Mouse (Mus musculus): ENCODE results near the gene Fam189a2. TPM values are rescaled to one million over a fixed set of nuclear protein-coding genes. Genes with fewer than 3 reads are reported as not detected.

Fam189a2 gene
- polyA plus RNA-seq, 1 experiment, result 7.7 TPM

GRCm38 (mm10) chr19:23941422-23941949 is 89.3 kb downstream of the Fam189a2 start:
- TF ChIP-seq CTCF (conservative IDR thresholded peaks at IDR 0.05; ENCODE audit: insufficient read depth, insufficient read length, low read depth, low read length) (no peak), POLR2A (IDR thresholded peaks at IDR 0.05; ENCODE audit: low read depth, low read length) (no peak)
- no peak overlapping the region for H3K27ac ChIP-seq (ENCODE audit: insufficient read depth, low read depth, low read length)
- H3K4me3 ChIP-seq (ENCODE audit: insufficient read depth, low read depth, low read length), result no peak overlapping the region
- no peaks in the 10 kb centered on the region for H3K27me3 ChIP-seq (replicated peaks; ENCODE audit: control insufficient read depth, insufficient read depth, low read length)
- no peak for DNase-seq
- no peaks in the 10 kb centered on the region for H3K4me1 ChIP-seq (ENCODE audit: control insufficient read depth, insufficient read depth, low read length)
- no peaks in the 10 kb centered on the region for H3K36me3 ChIP-seq (ENCODE audit: control insufficient read depth, insufficient read depth, low read length)
- WGBS, result 73% methylated on average over 12 of the region's 12 CpGs

- WGBS, result 77% methylated on average over 5 of the region's 5 CpGs
- DNase-seq, result no peak
- no peaks in the 10 kb centered on the region for H3K27me3 ChIP-seq (replicated peaks; ENCODE audit: control insufficient read depth, insufficient read depth, low read length)
- H3K4me1 ChIP-seq (ENCODE audit: control insufficient read depth, insufficient read depth, low read length), result no peaks in the 10 kb centered on the region
- H3K27ac ChIP-seq (ENCODE audit: insufficient read depth, low read depth, low read length), result no peak overlapping the region
- H3K36me3 ChIP-seq (ENCODE audit: control insufficient read depth, insufficient read depth, low read length), result no peaks in the 10 kb centered on the region
- TF ChIP-seq CTCF (conservative IDR thresholded peaks at IDR 0.05; ENCODE audit: insufficient read depth, insufficient read length, low read depth, low read length) (no peak), POLR2A (IDR thresholded peaks at IDR 0.05; ENCODE audit: low read depth, low read length) (no peak)
- no peak overlapping the region for H3K4me3 ChIP-seq (ENCODE audit: insufficient read depth, low read depth, low read length)
Observed at GRCm38 (mm10) chr19:23930826-23931225, 100.0 kb downstream of the Fam189a2 start.

GRCm38 (mm10) chr19:23925541-23925940 is 105.3 kb downstream of the Fam189a2 start:
- H3K4me1 ChIP-seq (ENCODE audit: control insufficient read depth, insufficient read depth, low read length), result no peaks in the 10 kb centered on the region
- no peak overlapping the region for H3K27ac ChIP-seq (ENCODE audit: insufficient read depth, low read depth, low read length)
- TF ChIP-seq POLR2A (IDR thresholded peaks at IDR 0.05; ENCODE audit: low read depth, low read length) (no peak), CTCF (conservative IDR thresholded peaks at IDR 0.05; ENCODE audit: insufficient read depth, insufficient read length, low read depth, low read length) (no peak)
- H3K27me3 ChIP-seq (replicated peaks; ENCODE audit: control insufficient read depth, insufficient read depth, low read length), result no peaks in the 10 kb centered on the region
- H3K36me3 ChIP-seq (ENCODE audit: control insufficient read depth, insufficient read depth, low read length), result no peaks in the 10 kb centered on the region
- DNase-seq, result no peak
- WGBS, result 98% methylated on average over 5 of the region's 5 CpGs
- no peak overlapping the region for H3K4me3 ChIP-seq (ENCODE audit: insufficient read depth, low read depth, low read length)

DNA sequence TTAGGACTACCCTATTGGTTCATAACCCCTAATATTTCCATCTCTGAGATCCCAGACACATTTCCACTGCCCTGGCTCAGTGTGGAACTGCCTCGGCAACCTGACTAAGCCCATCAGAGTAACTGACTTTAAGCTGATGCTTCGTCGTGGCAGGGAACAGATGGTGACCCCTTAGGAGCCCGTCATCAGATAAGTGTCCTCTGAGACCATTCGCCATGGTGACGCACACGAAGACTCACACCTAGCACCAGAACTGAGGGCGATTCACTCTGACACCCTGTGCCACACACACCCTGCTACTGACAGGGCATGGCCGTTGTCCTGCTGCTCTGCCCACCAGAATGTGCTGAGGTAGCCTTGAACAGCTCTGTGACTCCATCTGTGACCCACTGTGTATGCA is 106.0 kb downstream of the Fam189a2 start:
- Histone ChIP-seq H3K4me1 (ENCODE audit: control insufficient read depth, insufficient read depth, low read length) (no peaks in the 10 kb centered on the region), H3K36me3 (ENCODE audit: control insufficient read depth, insufficient read depth, low read length) (no peaks in the 10 kb centered on the region), H3K4me3 (ENCODE audit: insufficient read depth, low read depth, low read length) (no peak overlapping the region), H3K27ac (ENCODE audit: insufficient read depth, low read depth, low read length) (no peak overlapping the region), H3K27me3 (replicated peaks; ENCODE audit: control insufficient read depth, insufficient read depth, low read length) (no peaks in the 10 kb centered on the region)
- TF ChIP-seq POLR2A (IDR thresholded peaks at IDR 0.05; ENCODE audit: low read depth, low read length) (no peak), CTCF (conservative IDR thresholded peaks at IDR 0.05; ENCODE audit: insufficient read depth, insufficient read length, low read depth, low read length) (no peak)
- DNase-seq, result no peak
- WGBS, result 77% methylated on average over 9 of the region's 9 CpGs

DNA sequence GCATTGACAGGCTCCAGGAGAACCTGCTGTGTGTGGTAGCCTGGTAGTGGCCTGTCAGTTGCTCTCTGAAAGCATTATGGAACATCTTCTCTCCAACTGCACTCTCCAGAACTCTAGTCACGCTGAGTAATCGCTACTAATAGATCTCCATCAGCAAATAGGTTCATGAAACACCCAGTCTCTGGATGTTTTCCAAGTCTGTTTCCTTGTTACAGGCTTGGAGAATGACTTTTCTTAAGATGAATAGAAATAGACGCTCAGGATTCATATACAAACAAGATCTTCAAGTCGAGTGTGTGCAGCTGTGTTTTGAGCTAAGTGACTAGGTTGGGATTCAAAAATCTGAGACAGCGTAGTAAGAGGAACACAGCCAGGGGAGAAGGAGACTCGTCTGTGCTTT is 106.8 kb downstream of the Fam189a2 start:
- H3K4me1 ChIP-seq (ENCODE audit: control insufficient read depth, insufficient read depth, low read length), result no peaks in the 10 kb centered on the region
- no peak for DNase-seq
- WGBS, result 67% methylated on average over 6 of the region's 6 CpGs
- H3K36me3 ChIP-seq (ENCODE audit: control insufficient read depth, insufficient read depth, low read length), result no peaks in the 10 kb centered on the region
- no peak overlapping the region for H3K4me3 ChIP-seq (ENCODE audit: insufficient read depth, low read depth, low read length)
- no peaks in the 10 kb centered on the region for H3K27me3 ChIP-seq (replicated peaks; ENCODE audit: control insufficient read depth, insufficient read depth, low read length)
- H3K27ac ChIP-seq (ENCODE audit: insufficient read depth, low read depth, low read length), result no peak overlapping the region
- no peak for TF ChIP-seq CTCF (conservative IDR thresholded peaks at IDR 0.05; ENCODE audit: insufficient read depth, insufficient read length, low read depth, low read length)

Other genes with a start within 250 kb of the Fam189a2 start
- 13.0 and 13.4 TPM in 2 replicates for gene Tjp2, start 194.0 kb upstream of the Fam189a2 start, polyA plus RNA-seq (2012; rRNA removed)
- gene Fxn, start 249.6 kb upstream of the Fam189a2 start, polyA plus RNA-seq (2012; rRNA removed), result 25.7 and 29.2 TPM in 2 replicates

Data from kidney, adult 2 months (tissue).